Mouse (Mus musculus): ENCODE results near the gene Zfp583.

- TF ChIP-seq EP300 (optimal IDR thresholded peaks at IDR 0.05) (no peak), CTCF (IDR thresholded peaks at IDR 0.05; ENCODE audit: low read depth) (no peak)
Measured at GRCm38 (mm10) chr7:6277906-6278305, 53.2 kb downstream of the Zfp583 start.
